Mouse (Mus musculus) kidney, postnatal 0 days (tissue): ENCODE data around the gene Mri1. TPM values are rescaled to one million over a fixed set of nuclear protein-coding genes. Genes with fewer than 3 reads are reported as not detected.

Source experiments
- ATAC-seq: fragments of 200-750 bp; cut with Nextera tagmentation; replicated peaks from 2 replicates; pipeline ENCODE4 v1.8.0; 2017; ENCODE audit warnings: low read depth, moderate number of reproducible peaks, moderate TSS enrichment, moderate library complexity; ENCODE audit not compliant: low FRiP score
- DNase-seq: peaks from one replicate; pipeline ENCODE4 v3.0.0-alpha.2; 2016; ENCODE audit warnings: low spot score
- H3K27ac ChIP-seq: fragments of 300-500 bp; sonication (generic); 2 replicates; pipeline ENCODE4 v1.5.1; 2014; ENCODE audit warnings: mild to moderate bottlenecking
- H3K27me3 ChIP-seq: fragments of 300-500 bp; sonication (generic); 2 replicates; pipeline ENCODE4 v1.6.1; 2014; ENCODE audit warnings: low read length, mixed read lengths; ENCODE audit not compliant: insufficient read depth
- H3K36me3 ChIP-seq: fragments of 300-500 bp; sonication (generic); 2 replicates; pipeline ENCODE4 v1.6.1; 2014; ENCODE audit warnings: low read length, mixed read lengths; ENCODE audit not compliant: insufficient read depth
- H3K4me1 ChIP-seq: fragments of 300-500 bp; sonication (generic); replicated peaks from 2 replicates; pipeline ENCODE4 v1.6.1; 2014; ENCODE audit warnings: antibody characterized with exemption, low read length, mixed read lengths; ENCODE audit not compliant: insufficient read depth
- H3K4me2 ChIP-seq: fragments of 300-500 bp; sonication (generic); 2 replicates; pipeline ENCODE4 v1.6.1; 2014; ENCODE audit warnings: mild to moderate bottlenecking, low read length, moderate library complexity, mixed read lengths
- H3K4me3 ChIP-seq: fragments of 300-500 bp; sonication (generic); replicated peaks from 2 replicates; pipeline ENCODE4 v1.5.1; 2014; ENCODE audit warnings: low read depth, low read length
- H3K9ac ChIP-seq: fragments of 300-500 bp; sonication (generic); 2 replicates; pipeline ENCODE4 v1.6.1; 2014; ENCODE audit warnings: low read depth, low read length
- H3K9me3 ChIP-seq: fragments of 300-500 bp; sonication (generic); replicated peaks from 2 replicates; pipeline ENCODE4 v1.6.1; 2016; ENCODE audit warnings: low read length, inconsistent platforms, mixed read lengths
- CTCF ChIP-seq: IDR thresholded peaks from 2 replicates; pipeline ENCODE4 v1.5.1; 2016; ENCODE audit warnings: antibody characterized with exemption, low read depth, mild to moderate bottlenecking, moderate library complexity
- WGBS: fragments of 180-500 bp; shearing (Covaris S2); extraction: QIAGEN DNeasy Blood & Tissue Kit; methylation state at CpG from one replicate; pipeline ENCODE4 v1.1.7; 2014; 5-methylcytosine and 5-hydroxymethylcytosine counted together
- polyA plus RNA-seq: library from polyadenylated mRNA; unstranded; fragments of >200 nt; fragmentation: Nextera tagmentation; extraction: Ambion mirVana; gene quantifications from 2 replicates; pipeline ENCODE4 v1.2.1, GENCODE M21; 2015

Mri1 gene
- polyA plus RNA-seq, 1 experiment from 2014 or later: 80.4 TPM

DNA sequence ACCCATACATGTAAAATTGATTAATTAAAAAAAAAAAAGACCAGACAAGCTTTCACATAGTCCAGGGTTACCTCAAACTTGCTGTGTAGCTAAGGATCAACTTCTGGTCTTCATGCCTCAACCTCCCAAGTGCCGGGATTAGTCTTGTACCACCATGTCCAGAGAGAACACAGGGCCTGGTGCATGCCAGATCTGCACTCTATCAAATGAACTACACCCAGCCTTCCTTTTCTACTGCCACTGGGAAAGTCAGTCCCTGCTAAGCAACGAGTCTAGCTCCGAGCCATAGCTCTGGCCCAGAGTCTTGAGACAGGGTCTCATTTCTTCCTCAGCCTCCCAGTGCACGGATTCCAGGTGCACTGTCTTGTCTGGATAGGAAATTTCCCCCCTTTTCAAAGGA lies 43.8 kb downstream of the Mri1 start:
- Histone ChIP-seq H3K9me3 (no peaks in the 10 kb centered on the region), H3K4me1 (peaks cover 8% of the 10 kb centered on the region), H3K36me3 (peaks cover 63% of the 10 kb centered on the region), H3K9ac (no peak overlapping the region), H3K27me3 (no peaks in the 10 kb centered on the region), H3K4me3 (no peak overlapping the region), H3K27ac (no peak overlapping the region), H3K4me2 (no peak overlapping the region)
- ATAC-seq (no peak), DNase-seq (no peak)
- WGBS: 91% methylated on average over 4 of the region's 4 CpGs
- no peak for TF ChIP-seq CTCF

GRCm38 (mm10) chr8:84211881-84212563 lies 45.1 kb downstream of the Mri1 start:
- H3K4me1 ChIP-seq: peaks cover 20% of the 10 kb centered on the region
- H3K27ac ChIP-seq: no peak overlapping the region
- no peak overlapping the region for H3K9ac ChIP-seq
- DNase-seq: no peak
- no peaks in the 10 kb centered on the region for H3K27me3 ChIP-seq
- H3K4me2 ChIP-seq: no peak overlapping the region
- WGBS: 87% methylated on average over 31 of the region's 31 CpGs
- H3K36me3 ChIP-seq: peaks cover 57% of the 10 kb centered on the region
- ATAC-seq: no peak
- TF ChIP-seq CTCF: no peak
- no peak overlapping the region for H3K4me3 ChIP-seq
- H3K9me3 ChIP-seq: no peaks in the 10 kb centered on the region

GRCm38 (mm10) chr8:84211202-84211601 lies 45.9 kb downstream of the Mri1 start:
- DNase-seq (no peak), ATAC-seq (no peak)
- Histone ChIP-seq H3K27ac (no peak overlapping the region), H3K9ac (no peak overlapping the region), H3K4me1 (peaks cover 24% of the 10 kb centered on the region), H3K36me3 (peaks cover 50% of the 10 kb centered on the region), H3K4me3 (no peak overlapping the region), H3K9me3 (no peaks in the 10 kb centered on the region), H3K27me3 (no peaks in the 10 kb centered on the region), H3K4me2 (no peak overlapping the region)
- WGBS: 88% methylated on average over 3 of the region's 3 CpGs
- TF ChIP-seq CTCF: no peak

GRCm38 (mm10) chr8:84210167-84210791 lies 46.8 kb downstream of the Mri1 start:
- no peaks in the 10 kb centered on the region for H3K27me3 ChIP-seq
- H3K36me3 ChIP-seq: peaks cover 43% of the 10 kb centered on the region
- peak; percentile 95 for TF ChIP-seq CTCF
- H3K27ac ChIP-seq: no peak overlapping the region
- no peak overlapping the region for H3K4me2 ChIP-seq
- H3K4me1 ChIP-seq: peaks cover 24% of the 10 kb centered on the region
- DNase-seq: peak; percentile 86
- H3K9me3 ChIP-seq: no peaks in the 10 kb centered on the region
- 64% methylated on average over 34 of the region's 34 CpGs for WGBS
- H3K4me3 ChIP-seq: no peak overlapping the region
- H3K9ac ChIP-seq: no peak overlapping the region
- ATAC-seq: no peak

DNA sequence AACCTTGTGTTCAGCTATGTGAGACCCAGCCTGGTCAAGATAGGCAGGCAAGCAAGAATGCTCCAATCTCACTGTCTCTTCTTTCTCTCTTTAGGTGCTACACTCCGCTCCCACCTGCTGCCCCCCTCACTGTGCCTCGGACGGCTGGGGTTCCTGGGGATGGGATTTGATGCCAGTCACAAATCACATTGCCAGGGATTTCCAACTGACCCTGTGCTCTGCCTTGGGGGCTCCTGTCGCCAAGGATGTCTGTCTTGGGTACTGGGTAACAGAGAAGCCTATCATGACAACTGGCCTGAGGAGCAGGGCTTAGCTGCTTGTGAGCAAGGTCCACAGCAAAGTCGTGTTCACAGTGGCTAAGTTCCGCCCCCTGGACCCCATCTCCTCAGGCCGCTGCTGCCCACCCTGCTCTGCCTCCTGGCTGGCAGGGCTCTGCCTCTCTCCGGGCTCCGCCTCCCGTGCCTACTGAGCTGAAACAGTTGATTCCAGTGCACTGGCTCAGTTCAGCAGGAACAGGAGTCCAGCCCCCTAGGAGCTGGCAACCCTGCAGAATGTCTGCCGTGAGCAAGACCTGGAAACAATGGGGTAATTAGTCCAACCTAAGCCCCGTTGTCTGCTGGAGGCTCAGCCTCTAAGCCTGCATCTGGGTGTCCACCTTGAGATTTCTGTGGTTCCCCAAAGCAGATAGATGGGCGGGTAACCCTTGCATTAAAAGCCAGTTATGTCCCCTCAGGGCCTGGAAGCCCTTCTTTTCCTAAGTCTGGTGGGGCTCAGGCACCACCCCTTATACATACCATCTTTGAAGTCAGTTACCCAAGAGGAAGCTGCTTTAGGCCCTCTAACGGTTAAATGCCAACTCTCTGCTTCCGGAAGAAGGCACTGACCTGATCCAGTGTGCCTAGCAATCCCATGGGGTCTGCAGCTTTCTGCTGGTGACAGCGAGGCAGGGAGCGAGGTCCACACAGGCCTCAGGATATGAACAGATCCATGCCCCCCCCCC lies 48.4 kb downstream of the Mri1 start:
- ATAC-seq (peak; percentile 52), DNase-seq (peak; percentile 78)
- WGBS: 34% methylated on average over 17 of the region's 17 CpGs

GRCm38 (mm10) chr8:84207811-84208210 lies 49.3 kb downstream of the Mri1 start:
- H3K27me3 ChIP-seq: no peaks in the 10 kb centered on the region
- peak; percentile 34; the same call in 1 of the 2 replicates for ATAC-seq
- 40% methylated on average over 7 of the region's 7 CpGs for WGBS
- peaks cover 27% of the 10 kb centered on the region for H3K4me1 ChIP-seq
- H3K4me2 ChIP-seq: no peak overlapping the region
- no peaks in the 10 kb centered on the region for H3K9me3 ChIP-seq
- H3K4me3 ChIP-seq: no peak overlapping the region
- peaks cover 30% of the 10 kb centered on the region; the same call in 1 of the 2 replicates for H3K36me3 ChIP-seq
- H3K9ac ChIP-seq: no peak overlapping the region
- DNase-seq: peak; percentile 81
- TF ChIP-seq CTCF: no peak
- H3K27ac ChIP-seq: peak overlapping the region; percentile 82

More for the DNA sequence above, 48.4 kb downstream of the Mri1 start:
- H3K9ac ChIP-seq: no peak overlapping the region
- H3K9me3 ChIP-seq: no peaks in the 10 kb centered on the region
- no peak overlapping the region for H3K4me3 ChIP-seq
- H3K4me1 ChIP-seq: peaks cover 24% of the 10 kb centered on the region
- peak; percentile 36; the same call in 1 of the 2 replicates for TF ChIP-seq CTCF
- no peaks in the 10 kb centered on the region for H3K27me3 ChIP-seq
- peak overlapping the region; percentile 82 for H3K27ac ChIP-seq
- peaks cover 38% of the 10 kb centered on the region; the same call in 1 of the 2 replicates for H3K36me3 ChIP-seq
- peak overlapping the region; percentile 5; the same call in 1 of the 2 replicates for H3K4me2 ChIP-seq
